In genomic region chr2:128526883-128527344, GRCm38 (mm10) we compare ENCODE assay signal across 29 mouse cellular contexts.
A peak's percentile ranks its signal among the peaks of the same experiment; 100 is the strongest.
DNase-seq lines count a peak whose midpoint lies in the region; ATAC-seq and TF ChIP-seq lines count a peak whose summit lies in the region.
"Had no signal": no experiment of that assay in that cellular context is flagged by ENCODE, and none has a peak within 500 bp of the region (broad histone marks: within the 10 kb centered on the region; RNA-seq: fewer than 3 reads in every experiment).

No protein-coding gene starts in this region.

- H3K4me3 ChIP-seq in kidney, embryonic 16.5 days (ENCODE audit: low read length): no peak overlapping the region
- no peak overlapping the region for H3K4me3 ChIP-seq in kidney, embryonic 14.5 days (ENCODE audit: low read length)
- no peak overlapping the region for H3K4me3 ChIP-seq in lung, embryonic 16.5 days (ENCODE audit: low read length)
- H3K4me3 ChIP-seq in limb, embryonic 14.5 days (replicated peaks; ENCODE audit: low read length): no peak overlapping the region
- H3K4me3 ChIP-seq: heart, embryonic 10.5 days; hindbrain, embryonic 12.5 days; limb, embryonic 12.5 days; liver, embryonic 13.5 days; midbrain, embryonic 10.5 days; midbrain, embryonic 15.5 days; neural tube, embryonic 15.5 days had no signal

- no peaks in the 10 kb centered on the region for H3K9me3 ChIP-seq in kidney, embryonic 16.5 days (ENCODE audit: low read length)
- H3K9me3 ChIP-seq in kidney, embryonic 14.5 days (ENCODE audit: control insufficient read depth, low read length): no peaks in the 10 kb centered on the region
- no peaks in the 10 kb centered on the region for H3K9me3 ChIP-seq in lung, embryonic 16.5 days (ENCODE audit: control insufficient read depth, low read length)
- no peaks in the 10 kb centered on the region for H3K9me3 ChIP-seq in limb, embryonic 14.5 days (ENCODE audit: control insufficient read depth, low read length)
- H3K9me3 ChIP-seq: heart, embryonic 10.5 days; hindbrain, embryonic 12.5 days; limb, embryonic 12.5 days; liver, embryonic 13.5 days; midbrain, embryonic 10.5 days; midbrain, embryonic 15.5 days; neural tube, embryonic 15.5 days had no signal

- peaks cover 3% of the 10 kb centered on the region; the same call in 1 of the 2 replicates for H3K4me1 ChIP-seq in kidney, embryonic 16.5 days (ENCODE audit: insufficient read depth, low read length)
- peaks cover 2% of the 10 kb centered on the region; the same call in 1 of the 2 replicates for H3K4me1 ChIP-seq in kidney, embryonic 14.5 days (ENCODE audit: control insufficient read depth, insufficient read depth, low read length)
- H3K4me1 ChIP-seq in lung, embryonic 16.5 days (replicated peaks; ENCODE audit: control insufficient read depth, insufficient read depth, low read length): peaks cover 15% of the 10 kb centered on the region
- peaks cover 38% of the 10 kb centered on the region for H3K4me1 ChIP-seq in limb, embryonic 14.5 days (ENCODE audit: control insufficient read depth, insufficient read depth, low read length)
- H3K4me1 ChIP-seq: heart, embryonic 10.5 days; hindbrain, embryonic 12.5 days; liver, embryonic 13.5 days; midbrain, embryonic 10.5 days; midbrain, embryonic 15.5 days; neural tube, embryonic 15.5 days had no signal

- WGBS in kidney, embryonic 16.5 days: 58% methylated on average over 3 of the region's 3 CpGs
- 53% methylated on average over 3 of the region's 3 CpGs for WGBS in kidney, embryonic 14.5 days
- WGBS in lung, embryonic 16.5 days: 32% methylated on average over 3 of the region's 3 CpGs
- 25% methylated on average over 3 of the region's 3 CpGs for WGBS in limb, embryonic 14.5 days

- peak overlapping the region; percentile 9; the same call in 1 of the 2 replicates for H3K27ac ChIP-seq in kidney, embryonic 16.5 days (ENCODE audit: low read length)
- no peak overlapping the region for H3K27ac ChIP-seq in kidney, embryonic 14.5 days (ENCODE audit: low read depth, low read length)
- H3K27ac ChIP-seq in lung, embryonic 16.5 days (ENCODE audit: low read length): peak overlapping the region; percentile 49
- no peak overlapping the region for H3K27ac ChIP-seq in limb, embryonic 14.5 days (replicated peaks; ENCODE audit: low read depth, low read length)
- H3K27ac ChIP-seq: heart, embryonic 10.5 days; hindbrain, embryonic 12.5 days; hindbrain, postnatal 0 days; limb, embryonic 12.5 days; liver, embryonic 13.5 days; midbrain, embryonic 10.5 days; midbrain, embryonic 15.5 days; neural tube, embryonic 15.5 days had no signal

- no peak for ATAC-seq in kidney, embryonic 16.5 days (ENCODE audit: low FRiP score, low TSS enrichment)
- no peak for ATAC-seq in kidney, embryonic 14.5 days (ENCODE audit: low FRiP score, low TSS enrichment)
- peak; percentile 86 for ATAC-seq in lung, embryonic 16.5 days (ENCODE audit: low read depth)
- peak; percentile 30; the same call in 1 of the 2 replicates for ATAC-seq in limb, embryonic 14.5 days (ENCODE audit: low FRiP score, low read depth)
- ATAC-seq: CD4-positive, CD25-positive, alpha-beta regulatory T cell, adult 4 months; forebrain, embryonic 14.5 days; hindbrain, postnatal 0 days; intestine, postnatal 0 days; midbrain, embryonic 15.5 days had no signal

- H3K4me2 ChIP-seq in kidney, embryonic 16.5 days (replicated peaks; ENCODE audit: low read depth, low read length): no peak overlapping the region
- H3K4me2 ChIP-seq in kidney, embryonic 14.5 days (replicated peaks; ENCODE audit: low read depth, low read length): no peak overlapping the region
- H3K4me2 ChIP-seq in lung, embryonic 16.5 days (ENCODE audit: low read depth, low read length): no peak overlapping the region
- no peak overlapping the region for H3K4me2 ChIP-seq in limb, embryonic 14.5 days (replicated peaks; ENCODE audit: low read depth, low read length, severe bottlenecking)
- H3K4me2 ChIP-seq: hindbrain, embryonic 12.5 days; limb, embryonic 12.5 days; liver, embryonic 13.5 days; midbrain, embryonic 15.5 days; neural tube, embryonic 15.5 days had no signal

- no peaks in the 10 kb centered on the region for H3K36me3 ChIP-seq in kidney, embryonic 16.5 days (ENCODE audit: insufficient read depth, low read length)
- H3K36me3 ChIP-seq in kidney, embryonic 14.5 days (ENCODE audit: control insufficient read depth, insufficient read depth, low read length): no peaks in the 10 kb centered on the region
- H3K36me3 ChIP-seq in lung, embryonic 16.5 days (ENCODE audit: control insufficient read depth, insufficient read depth, low read length): no peaks in the 10 kb centered on the region
- H3K36me3 ChIP-seq in limb, embryonic 14.5 days (ENCODE audit: control insufficient read depth, insufficient read depth, low read length): no peaks in the 10 kb centered on the region
- H3K36me3 ChIP-seq: heart, embryonic 10.5 days; hindbrain, embryonic 12.5 days; limb, embryonic 12.5 days; liver, embryonic 13.5 days; midbrain, embryonic 10.5 days; midbrain, embryonic 15.5 days; neural tube, embryonic 15.5 days had no signal

- no peaks in the 10 kb centered on the region for H3K27me3 ChIP-seq in kidney, embryonic 16.5 days (ENCODE audit: insufficient read depth, low read length)
- H3K27me3 ChIP-seq in kidney, embryonic 14.5 days (ENCODE audit: control insufficient read depth, insufficient read depth, low read length): no peaks in the 10 kb centered on the region
- H3K27me3 ChIP-seq in lung, embryonic 16.5 days (ENCODE audit: control insufficient read depth, insufficient read depth, low read depth, low read length): no peaks in the 10 kb centered on the region
- no peaks in the 10 kb centered on the region for H3K27me3 ChIP-seq in limb, embryonic 14.5 days (ENCODE audit: control insufficient read depth, insufficient read depth, low read length)
- H3K27me3 ChIP-seq: hindbrain, embryonic 12.5 days; limb, embryonic 12.5 days; liver, embryonic 13.5 days; midbrain, embryonic 15.5 days; neural tube, embryonic 15.5 days had no signal

- no peak overlapping the region for H3K9ac ChIP-seq in kidney, embryonic 16.5 days (replicated peaks; ENCODE audit: low read length)
- H3K9ac ChIP-seq in kidney, embryonic 14.5 days (ENCODE audit: low read depth, low read length): no peak overlapping the region
- no peak overlapping the region for H3K9ac ChIP-seq in lung, embryonic 16.5 days (ENCODE audit: low read length)
- no peak overlapping the region for H3K9ac ChIP-seq in limb, embryonic 14.5 days (ENCODE audit: low read depth, low read length, severe bottlenecking)
- H3K9ac ChIP-seq: hindbrain, embryonic 12.5 days; limb, embryonic 12.5 days; liver, embryonic 13.5 days; midbrain, embryonic 15.5 days; neural tube, embryonic 15.5 days had no signal

- TF ChIP-seq POLR2A in limb, embryonic 14.5 days (IDR thresholded peaks at IDR 0.05; ENCODE audit: borderline replicate concordance, extremely low read depth, insufficient read depth, insufficient read length): no peak

- DNase-seq in lung, postnatal 25 days (ENCODE audit: low spot score): no peak
- DNase-seq in limb, embryonic 14.5 days (ENCODE audit: low spot score): peak; percentile 77
- DNase-seq in layer of hippocampus, adult 8-10 months (ENCODE audit: low spot score in 2 of 2): no peak
- no peak for DNase-seq in testis, postnatal 10 days (ENCODE audit: low spot score)
- DNase-seq: adrenal gland, adult 2 months; cerebellum, adult 8-10 months; cerebellum, postnatal 25 days; gastrocnemius, postnatal 14 days; heart, postnatal 36 days; kidney, adult 9 months; kidney, postnatal 4 days; liver, embryonic 13.5 days; lung, adult 2 months; retina, postnatal 1 day; right cerebral cortex, postnatal 14 days; thymus, postnatal 4 days had no signal

Comparison
In these comparisons a context has a peak if more than half of its experiments do, and no peak if none do; other contexts are left out.
1. H3K27ac ChIP-seq: peak in kidney, embryonic 16.5 days (single experiment) and lung, embryonic 16.5 days (single experiment); none in kidney, embryonic 14.5 days (single experiment) and limb, embryonic 14.5 days (single experiment).
2. ATAC-seq: peak in lung, embryonic 16.5 days (single experiment) and limb, embryonic 14.5 days (single experiment); none in kidney, embryonic 16.5 days (single experiment) and kidney, embryonic 14.5 days (single experiment).